Mouse (Mus musculus) adrenal gland, adult 8-10 months (tissue): ENCODE results near the gene Ppp1r12b. TPM values are rescaled to one million over a fixed set of nuclear protein-coding genes. Genes with fewer than 3 reads are reported as not detected.
"Not testable (repeated sequence)": the region's sequence is repeated elsewhere in the genome, so short reads cannot be mapped to it uniquely, and the experiment has no call there.

Source experiments
- DNase-seq: peaks from one replicate; pipeline ENCODE4 v3.0.0; 2022
- total RNA-seq, 4 experiments: library from RNA; stranded (reverse); gene quantifications; 2 replicates each; pipeline ENCODE4 v1.2.4; 2022

Gene Ppp1r12b
- total RNA-seq, 4 experiments from 2014 or later, result 10.3 to 23.7 (median 15.7) TPM

GRCm38 (mm10) chr1:134847851-134848250 lies 107.9 kb downstream of the Ppp1r12b start:
- no peak for DNase-seq

- DNase-seq, result no peak
These were observed 109.3 kb downstream of the Ppp1r12b start for GRCm38 (mm10) chr1:134846295-134846988.

- DNase-seq, result no peak
These were observed 112.4 kb downstream of the Ppp1r12b start for GRCm38 (mm10) chr1:134843369-134843768.

- DNase-seq, result no peak
These were observed 118.7 kb downstream of the Ppp1r12b start for GRCm38 (mm10) chr1:134836909-134837480.

GRCm38 (mm10) chr1:134830881-134831280 lies 124.9 kb downstream of the Ppp1r12b start:
- not testable (repeated sequence) for DNase-seq

GRCm38 (mm10) chr1:134829635-134830034 lies 126.1 kb downstream of the Ppp1r12b start:
- no peak for DNase-seq

- no peak for DNase-seq
These were observed 130.8 kb downstream of the Ppp1r12b start for GRCm38 (mm10) chr1:134824896-134825295.

- DNase-seq, result no peak
These were observed 131.9 kb downstream of the Ppp1r12b start for GRCm38 (mm10) chr1:134823842-134824241.

GRCm38 (mm10) chr1:134823323-134823722 lies 132.4 kb downstream of the Ppp1r12b start:
- no peak for DNase-seq

- no peak for DNase-seq
These were observed 134.9 kb downstream of the Ppp1r12b start for GRCm38 (mm10) chr1:134820882-134821281.

- no peak for DNase-seq
These were observed 136.5 kb downstream of the Ppp1r12b start for GRCm38 (mm10) chr1:134819196-134819595.

- peak; percentile 40 for DNase-seq
These were observed 137.0 kb downstream of the Ppp1r12b start for GRCm38 (mm10) chr1:134818716-134819115.

GRCm38 (mm10) chr1:134817916-134818595 lies 137.7 kb downstream of the Ppp1r12b start:
- no peak for DNase-seq

- DNase-seq, result no peak
These were observed 138.6 kb downstream of the Ppp1r12b start for GRCm38 (mm10) chr1:134817120-134817519.

- peak; percentile 78 for DNase-seq
These were observed 139.1 kb downstream of the Ppp1r12b start for GRCm38 (mm10) chr1:134816617-134817016.

- no peak for DNase-seq
These were observed 140.0 kb downstream of the Ppp1r12b start for GRCm38 (mm10) chr1:134815748-134816147.

GRCm38 (mm10) chr1:134805471-134805870 lies 150.3 kb downstream of the Ppp1r12b start:
- no peak for DNase-seq

- DNase-seq, result no peak
These were observed 151.4 kb downstream of the Ppp1r12b start for GRCm38 (mm10) chr1:134804373-134804772.

- peak; percentile 61 for DNase-seq
These were observed 152.2 kb downstream of the Ppp1r12b start for GRCm38 (mm10) chr1:134803286-134804117.

GRCm38 (mm10) chr1:134801758-134802157 lies 154.0 kb downstream of the Ppp1r12b start:
- no peak for DNase-seq

- no peak for DNase-seq
These were observed 159.2 kb downstream of the Ppp1r12b start for GRCm38 (mm10) chr1:134796536-134796935.

GRCm38 (mm10) chr1:134796076-134796475 lies 159.7 kb downstream of the Ppp1r12b start:
- no peak for DNase-seq

- no peak for DNase-seq
These were observed 164.3 kb downstream of the Ppp1r12b start for GRCm38 (mm10) chr1:134791456-134791855.
